Mouse (Mus musculus) T-cell, adult 2 months (primary cell): ENCODE measurements at regions not wholly inside any gene's neighbourhood (a gene's known extent, or its start where the extent isn't known, plus 50 kb on each side); places are given as distances from the start of the nearest gene placed in this dataset.

Source experiments
- DNase-seq: peaks from one replicate; pipeline ENCODE4 v3.0.0; 2022; ENCODE audit warnings: low spot score

GRCm38 (mm10) chr10:37377258-37378001 lies 238.7 kb upstream of the Marcks start:
- DNase-seq = no peak

DNA sequence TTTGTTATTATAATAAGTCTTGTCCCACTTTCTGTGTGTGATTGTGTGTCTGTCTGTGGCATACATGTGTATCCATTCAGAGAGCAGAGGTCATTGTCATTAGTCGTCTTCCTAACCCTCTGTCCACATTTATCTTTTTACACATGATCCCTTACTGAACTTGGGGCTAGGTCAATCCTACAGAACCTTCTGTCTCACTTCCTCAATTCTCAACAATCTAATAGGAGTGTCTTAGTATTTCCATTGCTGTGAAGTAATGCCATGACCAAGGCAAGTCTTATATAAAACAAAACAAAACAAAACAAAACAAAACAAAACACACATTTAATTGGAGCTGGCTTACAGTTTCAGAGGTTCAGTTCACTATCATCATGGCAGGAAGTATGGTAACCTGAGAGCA lies 237.5 kb upstream of the Marcks start:
- no peak for DNase-seq

- no peak for DNase-seq
Measured at GRCm38 (mm10) chr10:37375648-37376047, 236.9 kb upstream of the Marcks start.

DNA sequence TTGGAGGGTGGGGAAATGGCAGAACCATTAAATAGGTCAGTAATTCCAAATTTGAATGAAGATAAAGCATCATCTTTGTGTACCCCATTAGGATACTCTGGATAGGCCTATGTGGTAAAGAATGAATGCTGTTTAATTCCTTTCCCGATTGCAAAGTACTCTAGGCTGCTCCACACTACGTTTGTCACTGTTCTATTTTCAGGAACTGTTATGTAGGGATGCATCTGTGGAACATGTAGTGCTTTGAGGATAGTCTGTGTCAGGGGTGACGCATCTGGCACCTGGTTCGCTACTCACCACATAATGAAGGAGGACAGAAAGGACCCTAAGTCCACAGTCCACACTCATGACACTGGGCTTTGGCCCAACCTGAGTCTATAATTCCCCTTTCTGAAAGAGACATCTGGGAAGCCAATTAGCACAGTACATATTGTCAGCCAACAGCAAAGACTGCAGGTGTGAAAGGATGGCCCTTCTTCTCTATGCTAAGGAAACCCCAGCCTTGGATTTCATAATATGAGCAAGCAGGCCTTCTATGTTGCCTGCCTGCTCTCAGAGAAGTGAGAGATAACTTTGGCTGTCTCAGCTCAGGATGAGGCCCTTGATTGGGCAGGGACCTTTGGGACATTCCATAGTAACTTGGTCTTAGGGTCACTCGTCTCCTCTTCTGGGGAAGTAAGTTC lies 230.4 kb upstream of the Marcks start:
- DNase-seq = no peak

DNA sequence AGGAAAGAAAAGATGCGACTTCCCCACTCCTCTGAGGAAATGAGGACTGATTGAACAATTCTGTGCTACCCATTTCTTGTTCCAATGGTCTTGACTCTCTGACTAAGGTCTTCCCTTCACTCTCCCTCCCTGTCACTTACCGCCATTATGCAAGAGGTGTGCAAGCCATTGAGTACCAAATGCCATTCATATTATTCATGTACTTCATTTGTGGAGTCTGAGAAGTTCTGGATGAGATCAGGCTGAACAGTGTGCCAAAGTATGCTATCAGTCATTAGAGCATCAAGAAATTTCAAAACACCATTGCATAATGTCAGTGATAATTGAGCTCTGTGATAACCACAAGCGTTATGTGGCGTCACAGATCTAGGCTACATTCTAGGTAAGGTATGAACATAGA lies 229.1 kb upstream of the Marcks start:
- DNase-seq = no peak

- DNase-seq = no peak
Measured at GRCm38 (mm10) chr10:37364506-37364905, 225.8 kb upstream of the Marcks start.

DNA sequence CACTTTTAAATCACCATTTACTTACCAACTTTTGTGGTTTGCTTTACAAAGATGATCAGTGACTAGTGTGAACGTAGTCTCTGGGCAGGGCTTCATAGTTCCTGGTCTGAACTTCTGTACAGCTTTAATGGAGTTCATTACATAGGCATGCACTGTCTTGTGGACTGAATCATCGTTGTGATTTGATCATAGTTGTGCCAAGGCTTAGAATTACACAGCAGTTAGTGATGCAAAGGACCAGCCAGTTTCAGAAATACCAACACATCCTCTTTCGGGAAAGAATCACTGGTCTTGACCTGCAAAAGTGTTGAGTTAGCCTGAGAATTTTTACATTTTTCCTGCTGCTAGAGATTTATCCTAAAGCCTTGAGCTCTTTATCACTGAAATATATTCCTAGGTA lies 222.3 kb upstream of the Marcks start:
- no peak for DNase-seq

- DNase-seq = no peak
Measured at GRCm38 (mm10) chr10:37358900-37359299, 220.2 kb upstream of the Marcks start.

- no peak for DNase-seq
Measured at GRCm38 (mm10) chr10:37358334-37358733, 219.6 kb upstream of the Marcks start.

DNA sequence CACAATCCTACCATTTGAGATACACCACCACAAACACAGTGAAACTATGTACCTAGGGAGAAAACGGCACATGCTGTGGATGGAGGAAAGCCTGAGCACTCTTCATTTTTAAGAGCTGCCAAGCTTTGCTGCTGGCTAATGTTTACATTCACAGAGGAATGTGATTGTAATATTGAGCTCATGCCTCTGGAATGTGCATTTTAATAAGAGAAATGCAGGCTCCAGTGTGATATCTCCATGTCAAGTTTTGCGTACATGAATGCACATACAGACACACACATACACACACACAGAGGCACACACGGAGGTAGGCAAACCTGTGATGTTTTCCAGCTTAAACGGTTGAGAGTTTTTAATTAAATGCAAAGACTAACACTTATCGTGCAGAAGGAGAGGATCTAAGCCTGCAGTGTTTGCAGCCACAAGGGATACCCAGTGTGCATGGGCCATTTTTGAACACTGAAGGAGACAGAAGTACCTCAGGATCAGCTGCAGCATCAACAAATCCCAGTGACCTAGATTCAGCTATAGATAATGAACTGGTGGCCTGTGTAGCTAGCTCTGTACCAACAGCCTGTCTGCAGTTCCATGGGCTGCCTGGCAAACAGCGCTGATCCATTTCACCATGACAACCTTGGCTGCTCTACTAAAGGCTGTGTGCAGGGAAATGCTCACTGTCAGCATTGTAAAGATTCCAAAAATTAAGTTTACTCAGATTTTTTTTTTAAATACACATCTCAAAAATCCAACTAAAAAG lies 218.8 kb upstream of the Marcks start:
- DNase-seq = no peak

DNA sequence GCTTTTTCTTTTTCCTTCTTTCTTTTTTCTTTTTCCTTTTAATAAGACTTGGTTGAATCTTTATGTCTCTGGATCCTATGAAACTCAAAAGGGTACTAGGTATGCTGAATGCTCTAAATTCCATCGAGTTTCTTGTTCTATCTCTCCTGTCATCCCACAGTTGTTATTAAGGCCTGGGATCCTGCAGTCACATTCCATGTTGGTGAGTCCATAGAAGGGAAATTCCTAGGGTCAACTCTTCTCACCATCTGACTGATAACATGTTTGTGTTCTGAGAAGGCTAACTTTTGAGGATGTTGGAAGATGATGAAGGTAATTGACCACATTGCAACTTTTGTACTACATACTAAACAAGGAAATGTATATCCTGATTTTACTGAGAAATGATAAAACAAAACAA lies 210.5 kb upstream of the Marcks start:
- DNase-seq = no peak

DNA sequence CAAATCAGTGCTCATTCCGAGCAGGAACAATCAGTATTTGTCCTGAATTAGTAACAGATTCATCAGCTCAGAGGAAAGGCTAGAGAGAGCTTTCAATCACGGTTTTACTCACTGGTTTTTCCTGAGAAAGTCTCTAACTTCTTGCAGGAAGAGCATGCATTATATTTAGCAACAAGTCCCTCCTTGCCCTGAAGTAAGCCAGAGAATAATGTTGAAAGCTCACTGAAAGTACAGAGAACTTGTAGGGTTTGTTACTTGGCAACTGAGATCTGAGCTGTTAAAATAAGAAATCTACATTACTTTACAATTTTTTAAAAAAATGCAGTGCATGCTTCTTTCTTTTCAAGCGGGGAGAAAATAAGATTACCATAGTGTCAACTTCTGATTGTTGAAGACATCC lies 209.7 kb upstream of the Marcks start:
- no peak for DNase-seq

GRCm38 (mm10) chr10:37347661-37348060 lies 208.9 kb upstream of the Marcks start:
- no peak for DNase-seq

GRCm38 (mm10) chr10:37342675-37343074 lies 204.0 kb upstream of the Marcks start:
- DNase-seq = no peak

DNA sequence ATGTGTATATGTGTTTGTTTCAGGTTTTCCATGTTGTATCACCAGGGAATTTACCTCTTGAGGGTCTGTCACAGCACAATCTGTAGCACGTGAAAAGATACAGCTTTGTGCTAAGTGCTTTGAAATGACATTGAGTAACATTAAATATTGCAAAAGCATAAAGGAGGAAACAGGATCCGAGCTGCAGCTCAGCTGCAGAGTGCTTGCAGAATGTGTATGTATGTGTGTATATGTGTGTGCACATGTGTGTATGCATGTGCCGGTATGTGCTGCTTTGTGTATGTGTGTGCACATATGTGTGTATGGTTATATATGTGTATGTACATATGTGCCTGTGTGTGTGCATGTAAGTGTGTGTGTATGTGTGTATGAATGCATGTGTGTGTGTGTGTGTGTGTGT lies 200.9 kb upstream of the Marcks start:
- no peak for DNase-seq

GRCm38 (mm10) chr10:37338073-37338912 lies 199.6 kb upstream of the Marcks start:
- DNase-seq = no peak

DNA sequence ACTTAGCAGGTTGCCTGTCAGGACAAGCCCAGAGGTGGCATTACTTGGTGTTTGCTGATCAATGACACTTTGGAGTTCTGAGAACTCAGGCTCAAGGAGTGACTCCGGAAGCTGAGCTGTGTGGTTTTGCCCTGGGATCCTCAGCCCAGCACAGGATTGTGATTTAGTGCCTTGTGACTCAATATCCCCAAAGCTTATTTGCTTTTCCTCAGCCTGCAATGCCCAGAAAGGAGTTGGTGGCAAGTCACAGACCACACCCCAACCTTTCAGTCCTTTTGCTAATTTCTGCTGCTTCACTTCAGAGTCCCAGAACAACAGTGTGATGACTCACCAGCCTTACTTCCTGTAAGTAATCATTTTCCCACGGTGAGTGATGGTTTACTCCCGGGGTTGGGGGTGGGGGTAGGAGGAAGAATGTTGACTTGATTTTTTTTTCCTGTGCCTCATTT lies 198.5 kb upstream of the Marcks start:
- peak; percentile 10 for DNase-seq

- DNase-seq = no peak
Measured at GRCm38 (mm10) chr10:37335148-37335547, 196.4 kb upstream of the Marcks start.

- DNase-seq = no peak
Measured at GRCm38 (mm10) chr10:37326168-37326534, 187.4 kb upstream of the Marcks start.

DNA sequence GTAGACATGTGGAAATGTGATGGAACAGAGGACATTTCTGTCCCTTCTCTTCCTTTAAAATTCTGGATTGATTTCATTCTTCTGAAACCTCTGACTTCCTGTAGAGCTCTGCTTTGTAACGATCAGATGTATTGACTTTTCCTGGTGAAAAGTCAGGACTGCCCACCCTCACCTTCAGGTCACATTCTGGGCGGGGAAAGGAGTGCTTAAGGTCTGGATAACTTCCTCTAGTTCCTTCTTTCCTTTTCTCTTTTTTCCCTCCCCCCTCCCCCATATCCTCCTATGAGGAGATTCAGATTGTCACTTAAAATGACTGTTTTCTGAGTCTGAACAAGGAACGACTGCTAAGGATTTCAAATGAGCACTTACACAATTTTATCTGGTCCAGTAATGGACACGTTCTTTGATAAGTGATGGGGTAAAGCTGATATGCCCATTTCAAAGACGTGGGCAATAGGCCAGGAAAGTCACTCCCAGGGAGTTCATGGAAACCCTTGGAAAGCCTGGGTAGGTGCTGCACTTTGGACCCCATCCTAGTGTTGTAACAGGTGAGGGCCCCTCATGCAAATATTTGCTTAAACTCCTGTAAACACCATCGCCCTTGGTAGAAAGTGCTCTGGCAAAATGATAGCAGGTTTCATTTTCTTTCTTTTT lies 186.9 kb upstream of the Marcks start:
- no peak for DNase-seq

- peak; percentile 32 for DNase-seq
Measured at GRCm38 (mm10) chr10:37323689-37324088, 185.0 kb upstream of the Marcks start.

DNA sequence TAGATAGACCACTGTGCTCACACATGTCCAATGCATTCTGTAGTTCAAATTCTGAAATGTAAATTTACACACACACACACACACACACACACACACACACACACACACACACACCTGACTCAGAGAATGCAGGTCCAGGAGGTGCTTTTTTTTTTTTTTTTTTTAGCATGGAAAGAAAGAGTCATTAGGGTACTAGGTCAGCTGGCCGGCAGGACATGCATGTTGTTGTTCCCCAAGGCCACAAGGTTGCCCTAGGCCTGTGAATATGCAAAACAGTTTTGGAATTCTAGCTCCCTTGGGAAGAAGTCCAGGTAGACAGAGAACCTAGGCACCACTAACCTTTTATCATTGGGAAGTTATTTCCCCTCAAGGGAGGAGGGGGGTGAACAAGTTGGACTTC lies 184.1 kb upstream of the Marcks start:
- no peak for DNase-seq
